Mouse (Mus musculus): ENCODE data around the gene Pank4.

Gene Pank4

DNA sequence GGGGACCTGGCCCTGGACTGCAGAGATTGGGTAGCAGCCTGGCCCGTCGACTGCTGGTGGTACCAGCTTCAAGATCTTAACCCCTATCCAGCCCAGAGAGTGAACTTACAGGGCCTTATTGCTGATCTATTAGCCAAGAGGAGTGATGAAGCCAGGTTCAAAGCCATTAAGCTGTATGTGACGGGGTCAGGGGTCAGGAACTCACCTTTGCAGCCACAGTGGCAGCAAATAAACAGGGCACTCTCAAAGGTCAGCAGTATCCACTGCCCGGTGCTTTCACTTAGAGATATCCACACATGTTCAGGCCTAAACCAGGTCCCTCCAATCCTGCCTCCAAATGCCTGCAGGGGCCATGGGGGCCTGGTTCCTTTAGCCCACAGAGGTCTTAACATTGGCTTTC is 51.6 kb downstream of the Pank4 start:
- DNase-seq: no peak

- DNase-seq: no peak
Observed at GRCm38 (mm10) chr4:155016807-155017206, 52.9 kb downstream of the Pank4 start.

GRCm38 (mm10) chr4:155017253-155017878 is 53.4 kb downstream of the Pank4 start:
- DNase-seq: no peak

- DNase-seq: no peak
Observed at GRCm38 (mm10) chr4:155018066-155018465, 54.1 kb downstream of the Pank4 start.

GRCm38 (mm10) chr4:155018601-155019335 is 54.8 kb downstream of the Pank4 start:
- DNase-seq: no peak

DNA sequence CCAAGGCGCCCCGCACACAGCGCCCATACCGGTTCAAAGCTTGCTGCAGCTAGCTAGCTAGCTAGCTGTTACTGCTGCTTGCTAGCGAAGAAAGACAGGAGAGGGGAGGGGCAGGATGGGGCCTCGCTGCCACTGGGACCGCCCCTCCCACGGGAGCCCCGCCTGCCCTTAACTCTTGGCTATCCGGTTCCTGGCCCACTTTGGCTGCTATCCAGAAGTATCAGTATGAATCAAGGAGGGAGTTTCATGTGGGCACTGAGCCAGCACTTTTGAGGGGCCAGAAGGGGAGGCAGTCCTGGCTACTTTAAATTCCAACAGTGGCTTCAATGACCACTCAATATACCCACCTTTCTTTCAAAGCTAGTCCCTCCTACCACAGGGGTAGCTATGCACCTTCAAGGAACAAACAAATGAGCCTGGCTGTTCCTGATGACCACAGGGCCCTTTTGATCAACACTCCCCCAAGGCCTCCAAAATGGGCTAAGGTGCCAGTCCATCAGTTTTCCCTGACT is 55.5 kb downstream of the Pank4 start:
- no peak for DNase-seq

DNA sequence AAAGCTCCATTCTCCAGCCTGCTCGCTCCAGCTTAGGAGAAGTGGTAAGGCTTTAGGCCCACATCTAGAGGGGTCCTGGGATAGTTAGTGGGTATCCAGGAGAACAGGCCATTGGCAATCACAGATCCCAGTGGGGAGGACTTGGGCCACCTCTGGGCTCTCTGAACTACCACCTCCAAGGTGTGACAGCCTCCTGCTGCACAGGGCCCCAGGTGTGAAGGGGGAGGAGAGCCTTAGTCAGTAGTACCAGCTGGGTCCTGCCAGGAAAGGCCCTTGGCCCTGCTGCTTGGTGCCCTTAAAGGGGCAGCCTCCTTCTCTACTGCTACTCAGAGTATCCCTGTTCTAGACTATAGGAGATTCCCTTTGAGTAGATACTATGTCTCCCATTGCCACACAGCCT is 56.2 kb downstream of the Pank4 start:
- no peak for DNase-seq

DNA sequence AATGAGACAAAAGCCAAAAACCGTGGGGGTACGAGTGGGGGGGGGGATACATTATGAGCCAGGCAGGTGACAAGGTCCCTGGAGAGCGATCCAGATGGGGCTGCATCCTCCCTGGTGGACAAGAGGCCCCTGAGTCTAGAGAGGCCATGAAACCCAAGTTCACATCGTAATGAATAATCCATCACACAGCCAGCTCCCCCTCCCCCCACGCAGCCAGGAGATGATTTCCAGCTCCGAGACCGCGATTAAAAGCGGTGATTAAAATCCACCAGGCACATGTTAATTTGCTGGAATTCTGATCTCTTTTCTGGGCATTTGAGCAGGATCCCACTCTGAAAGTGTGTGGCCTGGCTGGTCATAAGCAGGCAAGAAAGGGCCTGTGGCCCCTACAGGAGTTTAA is 56.9 kb downstream of the Pank4 start:
- no peak for DNase-seq

DNA sequence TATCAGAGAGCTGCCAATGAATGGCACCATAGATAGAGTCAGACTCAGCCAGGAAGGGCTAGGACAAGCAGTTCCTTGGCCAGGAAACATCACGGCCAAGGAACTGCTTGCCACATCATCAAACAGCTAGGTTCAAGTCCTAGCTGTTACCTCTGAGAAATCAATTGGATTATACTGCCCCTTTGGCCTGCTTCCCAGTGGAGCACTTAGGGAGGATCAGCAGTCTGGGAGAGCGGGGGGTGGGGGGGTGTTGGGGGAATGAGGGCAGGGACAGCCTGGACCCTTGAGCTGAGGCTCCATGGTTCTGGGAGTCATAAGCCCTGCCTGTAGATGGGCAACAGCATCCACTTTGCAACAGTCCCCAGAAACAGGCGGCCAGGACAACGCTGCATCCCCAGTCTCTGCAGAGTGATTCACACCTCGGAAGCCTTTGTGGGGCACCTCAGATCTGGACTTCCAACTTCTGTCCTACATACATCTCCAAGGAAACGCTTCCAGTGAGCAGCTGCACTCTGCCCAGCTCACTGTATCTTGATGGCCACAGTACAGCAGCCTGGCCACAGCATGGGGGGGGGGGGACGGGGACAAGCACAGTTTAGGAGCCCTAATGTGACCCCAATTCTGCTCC is 58.4 kb downstream of the Pank4 start:
- DNase-seq: no peak

DNA sequence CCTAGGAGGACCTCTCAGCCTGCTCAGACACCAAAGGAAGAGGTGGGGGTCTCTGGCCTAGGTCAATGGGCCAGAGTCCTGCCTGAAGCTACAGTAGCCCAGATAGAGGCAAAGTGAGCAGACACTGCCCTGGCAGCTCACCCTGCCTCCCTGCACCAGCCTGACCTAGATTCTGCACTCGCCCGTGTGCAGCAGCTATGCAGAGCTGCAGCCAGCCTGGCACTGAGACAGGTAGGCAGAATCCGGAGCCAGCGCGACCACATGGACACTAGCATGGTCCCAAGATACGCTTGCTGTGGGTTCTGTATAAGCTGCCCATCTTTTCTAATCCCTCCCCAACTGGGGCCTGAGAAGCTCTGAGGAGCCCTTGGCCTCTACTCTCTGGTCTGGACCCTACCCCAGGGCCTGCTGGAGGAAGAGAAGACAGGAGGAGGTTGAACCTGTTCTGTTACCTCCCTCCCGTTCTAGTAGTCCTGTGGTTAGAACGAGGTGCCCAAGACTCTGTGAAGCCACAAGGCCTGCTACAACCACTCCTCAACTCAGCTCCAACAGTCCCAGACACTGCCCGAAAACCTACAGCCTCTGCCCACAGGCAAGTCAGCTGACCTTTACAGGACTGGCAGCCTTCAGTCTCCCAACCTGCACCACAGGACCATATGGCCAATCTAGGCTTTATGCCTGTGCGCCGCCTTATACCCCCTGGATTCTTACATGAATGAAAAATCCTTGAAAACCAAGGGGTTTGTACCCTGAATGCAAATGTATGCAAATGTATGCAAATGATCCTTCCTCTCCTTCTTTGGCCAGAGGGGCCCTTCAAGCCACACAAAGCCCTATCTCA is 60.5 kb downstream of the Pank4 start:
- DNase-seq: no peak
